Mouse (Mus musculus) heart, embryonic 16.5 days (tissue): ENCODE results near the gene C3. TPM values are rescaled to one million over a fixed set of nuclear protein-coding genes. Genes with fewer than 3 reads are reported as not detected.
A peak's percentile ranks its signal among the peaks of the same experiment; 100 is the strongest.

Experiments used
- ATAC-seq: fragments of 200-750 bp; cut with Nextera tagmentation; replicated peaks from 2 replicates; pipeline ENCODE4 v1.8.0; 2017; ENCODE audit warnings: moderate number of reproducible peaks; ENCODE audit not compliant: insufficient read depth, low FRiP score; ENCODE audit errors: extremely low read depth
- H3K27ac ChIP-seq: fragments of 300-500 bp; sonication (generic); 2 replicates; pipeline ENCODE4 v1.5.1; 2014; ENCODE audit warnings: mild to moderate bottlenecking, low read length, control low read depth, moderate library complexity
- H3K27me3 ChIP-seq: fragments of 300-500 bp; sonication (generic); 2 replicates; pipeline ENCODE4 v1.6.1; 2014; ENCODE audit warnings: low read length, mixed read lengths; ENCODE audit not compliant: control insufficient read depth, insufficient read depth
- H3K36me3 ChIP-seq: fragments of 300-500 bp; sonication (generic); 2 replicates; pipeline ENCODE4 v1.6.1; 2014; ENCODE audit not compliant: control insufficient read depth, insufficient read depth
- H3K4me1 ChIP-seq: fragments of 300-500 bp; sonication (generic); 2 replicates; pipeline ENCODE4 v1.6.1; 2014; ENCODE audit warnings: low read length, mixed read lengths; ENCODE audit not compliant: control insufficient read depth, insufficient read depth
- H3K4me2 ChIP-seq: fragments of 300-500 bp; sonication (generic); 2 replicates; pipeline ENCODE4 v1.6.1; 2014; ENCODE audit warnings: low read depth, mild to moderate bottlenecking, control low read depth, low read length
- H3K4me3 ChIP-seq: fragments of 300-500 bp; sonication (generic); 2 replicates; pipeline ENCODE4 v1.5.1; 2014; ENCODE audit warnings: mild to moderate bottlenecking, control low read depth, low read length
- H3K9ac ChIP-seq: fragments of 300-500 bp; sonication (generic); 2 replicates; pipeline ENCODE4 v1.6.1; 2014; ENCODE audit warnings: low read length, control low read depth
- H3K9me3 ChIP-seq: fragments of 300-500 bp; sonication (generic); replicated peaks from 2 replicates; pipeline ENCODE4 v1.6.1; 2016; ENCODE audit warnings: low read length; ENCODE audit not compliant: control insufficient read depth
- WGBS: fragments of 180-500 bp; shearing (Covaris S2); extraction: QIAGEN DNeasy Blood & Tissue Kit; methylation state at CpG from one replicate; pipeline ENCODE4 v1.1.7; 2014; 5-methylcytosine and 5-hydroxymethylcytosine counted together
- polyA plus RNA-seq: library from polyadenylated mRNA; unstranded; fragments of >200 nt; fragmentation: Nextera tagmentation; extraction: Ambion mirVana; gene quantifications from 2 replicates; pipeline ENCODE4 v1.2.1, GENCODE M21; 2015

Gene C3
- polyA plus RNA-seq, 1 experiment from 2014 or later, result 6.3 TPM

DNA sequence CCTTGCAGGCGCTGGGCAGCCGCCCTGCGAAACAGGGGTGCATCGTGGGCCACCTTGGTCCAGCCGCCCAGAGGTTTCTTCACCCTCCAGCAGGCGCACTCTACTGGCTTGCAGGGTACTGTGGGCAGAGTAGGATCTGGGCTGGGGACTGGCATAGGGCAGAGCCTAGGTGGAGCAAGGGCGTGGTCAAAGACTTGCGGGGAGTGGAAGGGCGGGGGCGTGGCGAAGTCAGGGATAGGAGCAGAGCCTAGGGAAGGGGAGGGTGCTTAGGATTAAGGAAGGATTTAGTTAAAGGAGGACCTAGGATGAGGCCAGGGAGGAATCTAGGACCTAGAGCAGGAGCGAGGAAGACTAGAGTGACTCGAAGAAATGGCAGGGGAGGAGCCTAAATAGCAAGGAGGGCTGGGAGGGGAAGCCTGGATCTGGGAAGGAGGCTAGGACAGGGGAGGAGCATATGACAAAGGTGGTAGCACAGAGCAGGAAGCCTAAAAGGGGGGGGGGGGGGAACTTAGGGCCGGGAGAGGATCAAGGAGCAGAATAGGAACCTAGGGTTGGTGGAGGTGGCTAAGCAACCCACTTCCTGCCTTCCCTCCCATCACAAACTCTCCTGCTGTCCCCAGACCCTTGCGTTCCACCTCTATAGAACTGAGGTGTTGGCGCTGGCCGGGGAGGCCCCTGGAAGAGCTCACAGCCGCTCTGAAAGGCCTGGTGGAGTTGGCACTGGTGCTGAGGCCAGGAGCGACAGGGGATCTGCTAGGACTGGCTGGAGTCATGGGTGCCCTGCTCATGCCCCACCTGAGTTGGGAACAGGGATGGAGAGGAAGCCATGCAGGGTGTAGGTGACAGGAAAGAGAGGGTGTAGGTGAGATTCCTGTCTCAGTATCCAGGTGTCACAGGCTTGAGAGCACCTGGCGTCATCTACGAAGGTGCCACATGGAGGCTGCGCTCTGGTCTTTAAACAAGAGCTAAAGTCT, 37.3 kb upstream of the C3 start:
- H3K27ac ChIP-seq, result no peak overlapping the region
- H3K36me3 ChIP-seq, result peaks cover 13% of the 10 kb centered on the region
- WGBS, result 32% methylated on average over 21 of the region's 22 CpGs
- H3K4me2 ChIP-seq, result peak overlapping the region; percentile 45
- no peak overlapping the region for H3K4me3 ChIP-seq
- peaks cover 6% of the 10 kb centered on the region; the same call in 1 of the 2 replicates for H3K4me1 ChIP-seq
- no peak overlapping the region for H3K9ac ChIP-seq
- H3K27me3 ChIP-seq, result no peaks in the 10 kb centered on the region
- peak; percentile 62 for ATAC-seq
- H3K9me3 ChIP-seq, result no peaks in the 10 kb centered on the region

DNA sequence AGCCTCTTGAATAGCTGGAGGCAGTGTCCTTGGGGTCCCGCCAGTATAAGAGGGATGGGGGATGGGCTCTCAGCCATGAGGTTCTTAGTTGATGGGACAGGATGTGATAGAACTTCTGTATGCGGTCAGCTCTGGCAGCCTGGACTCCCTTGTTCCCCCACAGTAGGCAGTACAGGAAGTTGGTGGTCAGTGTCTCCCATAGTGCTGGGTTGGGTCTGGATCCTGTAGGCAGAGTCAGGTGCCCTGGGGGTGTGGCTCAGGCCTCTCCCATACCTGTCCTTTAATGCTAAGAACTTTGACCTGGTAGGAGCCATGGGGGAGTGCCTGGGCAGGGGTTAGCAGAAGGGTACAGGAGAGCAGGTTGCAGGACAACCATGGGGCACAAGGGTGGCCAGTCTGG, 36.2 kb upstream of the C3 start:
- Histone ChIP-seq H3K4me1 (peaks cover 6% of the 10 kb centered on the region; the same call in 1 of the 2 replicates), H3K27me3 (no peaks in the 10 kb centered on the region), H3K9ac (no peak overlapping the region), H3K36me3 (peaks cover 18% of the 10 kb centered on the region), H3K4me3 (no peak overlapping the region), H3K27ac (no peak overlapping the region), H3K4me2 (no peak overlapping the region), H3K9me3 (no peaks in the 10 kb centered on the region)
- WGBS, result 59% methylated on average over 2 of the region's 2 CpGs
- ATAC-seq, result no peak

DNA sequence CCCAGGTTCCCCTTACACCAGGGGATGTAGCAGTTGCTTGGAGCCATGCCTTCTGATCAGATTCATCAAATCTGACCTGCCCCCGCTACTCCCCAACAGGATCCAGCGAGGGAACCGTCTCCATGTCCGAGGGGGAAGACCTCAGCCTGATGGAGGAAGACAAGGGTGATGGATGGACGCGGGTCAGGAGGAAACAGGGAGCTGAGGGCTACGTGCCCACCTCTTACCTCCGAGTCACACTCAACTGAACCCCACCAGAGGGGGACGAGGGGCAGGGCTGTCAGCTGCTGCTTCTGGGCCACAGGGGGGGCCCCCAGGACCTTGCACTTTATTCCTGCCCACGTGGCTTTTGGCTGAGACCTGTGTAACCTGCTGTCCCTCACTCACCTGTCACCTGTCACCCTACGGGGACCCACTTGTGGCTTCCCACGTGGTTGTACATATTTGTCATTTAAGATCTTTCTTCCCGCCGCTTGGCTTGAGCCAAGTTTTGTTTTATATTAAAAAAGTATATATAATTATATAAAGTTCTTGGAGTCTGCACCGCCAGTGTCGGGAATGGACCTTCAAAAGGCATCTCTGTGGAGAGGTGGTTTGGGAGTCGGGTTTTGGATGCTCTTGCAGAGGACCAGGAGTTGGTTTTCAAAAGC, 35.1 kb upstream of the C3 start:
- Histone ChIP-seq H3K9ac (no peak overlapping the region), H3K4me1 (peaks cover 6% of the 10 kb centered on the region; the same call in 1 of the 2 replicates), H3K27ac (no peak overlapping the region), H3K27me3 (no peaks in the 10 kb centered on the region), H3K4me2 (no peak overlapping the region), H3K36me3 (peaks cover 27% of the 10 kb centered on the region), H3K4me3 (no peak overlapping the region), H3K9me3 (no peaks in the 10 kb centered on the region)
- no peak for ATAC-seq
- 89% methylated on average over 17 of the region's 17 CpGs for WGBS

GRCm38 (mm10) chr17:57261796-57262195, 33.9 kb upstream of the C3 start:
- Histone ChIP-seq H3K4me1 (peaks cover 6% of the 10 kb centered on the region; the same call in 1 of the 2 replicates), H3K36me3 (peaks cover 35% of the 10 kb centered on the region), H3K27ac (no peak overlapping the region), H3K4me3 (no peak overlapping the region), H3K9me3 (no peaks in the 10 kb centered on the region), H3K9ac (no peak overlapping the region), H3K27me3 (no peaks in the 10 kb centered on the region), H3K4me2 (no peak overlapping the region)
- ATAC-seq, result no peak
- 33% methylated on average over 1 of the region's 1 CpGs for WGBS

DNA sequence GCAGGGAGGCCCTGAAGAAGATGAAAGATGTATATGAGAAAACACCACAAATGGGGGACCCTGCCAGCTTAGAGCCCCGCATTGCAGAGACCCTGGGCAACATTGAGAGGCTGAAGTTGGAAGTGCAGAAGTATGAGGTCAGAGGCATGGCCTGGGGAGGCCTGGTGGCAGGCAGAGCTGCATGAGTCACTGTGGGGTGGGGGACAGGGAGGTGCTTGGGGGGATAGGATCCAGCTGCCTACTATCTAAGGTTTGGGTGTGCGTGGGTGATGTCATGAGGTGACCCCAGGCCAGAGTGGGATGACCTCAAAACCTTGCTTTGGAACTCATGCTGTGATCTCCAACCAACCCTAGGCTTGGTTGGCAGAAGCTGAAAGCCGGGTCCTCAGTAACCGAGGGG, 33.4 kb upstream of the C3 start:
- H3K9me3 ChIP-seq, result no peaks in the 10 kb centered on the region
- WGBS, result 91% methylated on average over 4 of the region's 4 CpGs
- H3K4me2 ChIP-seq, result no peak overlapping the region
- no peaks in the 10 kb centered on the region for H3K27me3 ChIP-seq
- no peak for ATAC-seq
- peaks cover 37% of the 10 kb centered on the region for H3K36me3 ChIP-seq
- no peak overlapping the region for H3K9ac ChIP-seq
- H3K27ac ChIP-seq, result no peak overlapping the region
- no peak overlapping the region for H3K4me3 ChIP-seq
- peaks cover 6% of the 10 kb centered on the region; the same call in 1 of the 2 replicates for H3K4me1 ChIP-seq

GRCm38 (mm10) chr17:57260351-57260750, 32.4 kb upstream of the C3 start:
- peaks cover 4% of the 10 kb centered on the region; the same call in 1 of the 2 replicates for H3K4me1 ChIP-seq
- no peak overlapping the region for H3K27ac ChIP-seq
- no peak for ATAC-seq
- 64% methylated on average over 9 of the region's 9 CpGs for WGBS
- H3K4me2 ChIP-seq, result no peak overlapping the region
- H3K9me3 ChIP-seq, result no peaks in the 10 kb centered on the region
- peaks cover 39% of the 10 kb centered on the region for H3K36me3 ChIP-seq
- H3K27me3 ChIP-seq, result no peaks in the 10 kb centered on the region
- no peak overlapping the region for H3K4me3 ChIP-seq
- H3K9ac ChIP-seq, result no peak overlapping the region

DNA sequence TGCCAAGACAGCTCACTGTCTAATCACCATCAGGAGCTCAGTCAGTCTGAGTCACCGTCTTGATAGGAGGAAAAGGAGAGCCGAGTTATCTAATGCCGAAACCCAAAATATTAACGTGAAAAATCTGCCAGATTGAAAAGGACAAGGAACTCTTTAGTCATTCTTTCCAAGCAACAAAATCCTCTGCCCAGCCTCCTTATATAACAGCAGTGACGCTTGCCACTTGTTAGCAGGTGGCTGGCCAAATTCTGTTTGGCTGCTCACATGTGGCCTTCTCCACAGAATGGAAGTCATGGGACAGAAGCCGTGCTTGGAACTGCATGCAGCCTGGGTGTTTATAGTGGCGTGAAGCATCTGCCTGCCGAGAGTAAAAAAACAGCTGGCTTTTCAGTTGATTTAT, 31.8 kb upstream of the C3 start:
- Histone ChIP-seq H3K9ac (no peak overlapping the region), H3K9me3 (no peaks in the 10 kb centered on the region), H3K4me3 (no peak overlapping the region), H3K4me1 (no peaks in the 10 kb centered on the region), H3K27ac (no peak overlapping the region), H3K27me3 (no peaks in the 10 kb centered on the region), H3K36me3 (peaks cover 44% of the 10 kb centered on the region), H3K4me2 (no peak overlapping the region)
- WGBS, result 84% methylated on average over 8 of the region's 8 CpGs
- no peak for ATAC-seq

DNA sequence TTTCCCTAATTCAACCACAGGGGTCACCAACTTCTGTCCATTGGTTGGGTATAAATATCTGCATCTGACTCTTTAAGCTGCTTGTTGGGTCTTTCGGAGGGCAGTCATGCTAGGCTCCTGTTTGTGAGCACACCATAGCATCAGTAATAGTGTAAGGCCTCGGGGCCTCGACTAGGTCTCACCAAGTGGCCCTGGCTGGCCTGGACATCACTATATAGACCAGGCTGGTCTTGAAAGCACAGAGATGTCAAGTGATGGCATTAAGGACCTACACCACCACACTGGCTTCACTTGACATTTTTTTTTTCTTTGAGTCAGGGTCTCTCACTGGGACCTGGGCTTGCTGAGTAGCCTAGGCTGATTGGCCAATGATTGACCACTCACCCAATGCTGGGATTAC, 30.3 kb upstream of the C3 start:
- Histone ChIP-seq H3K9me3 (no peaks in the 10 kb centered on the region), H3K27me3 (no peaks in the 10 kb centered on the region), H3K4me3 (no peak overlapping the region), H3K4me2 (no peak overlapping the region), H3K36me3 (peaks cover 53% of the 10 kb centered on the region), H3K9ac (no peak overlapping the region), H3K4me1 (no peaks in the 10 kb centered on the region), H3K27ac (no peak overlapping the region)
- WGBS, result 89% methylated on average over 3 of the region's 3 CpGs
- no peak for ATAC-seq

DNA sequence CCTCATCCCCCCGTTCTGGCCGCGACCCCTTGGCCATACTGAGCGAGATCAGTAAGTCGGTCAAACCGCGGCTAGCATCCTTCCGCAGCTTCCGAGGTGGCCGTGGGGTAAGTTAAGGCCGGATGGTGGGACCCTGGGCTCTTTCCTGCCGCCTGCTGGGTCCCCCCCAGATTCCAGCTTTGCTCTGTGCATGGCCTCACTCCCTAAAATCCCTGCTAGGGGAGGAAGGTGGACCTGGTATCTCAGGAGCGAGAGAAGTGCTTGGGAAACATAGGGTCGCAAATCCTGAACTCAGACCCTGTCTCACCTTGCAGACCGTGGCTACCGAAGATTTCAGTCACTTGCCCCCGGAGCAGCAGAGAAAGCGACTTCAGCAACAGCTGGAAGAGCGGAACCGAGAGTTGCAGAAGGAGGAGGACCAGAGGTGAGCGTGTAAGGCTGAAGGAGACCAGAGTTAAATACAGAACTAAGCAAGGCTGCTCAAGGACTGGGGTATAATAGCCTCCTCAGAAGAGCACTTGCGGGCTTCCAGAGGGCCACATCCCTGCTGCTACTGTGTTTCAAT, 29.1 kb upstream of the C3 start:
- 95% methylated on average over 22 of the region's 22 CpGs for WGBS
- H3K9ac ChIP-seq, result no peak overlapping the region
- no peaks in the 10 kb centered on the region for H3K4me1 ChIP-seq
- no peak overlapping the region for H3K27ac ChIP-seq
- H3K4me2 ChIP-seq, result no peak overlapping the region
- peaks cover 50% of the 10 kb centered on the region for H3K36me3 ChIP-seq
- H3K4me3 ChIP-seq, result no peak overlapping the region
- H3K27me3 ChIP-seq, result no peaks in the 10 kb centered on the region
- H3K9me3 ChIP-seq, result no peaks in the 10 kb centered on the region
- no peak for ATAC-seq
